In genomic region chr1:82168949-82169348, GRCm38 (mm10) we compare ENCODE assay signal across 24 mouse cellular contexts.
"Had no signal": no experiment of that assay in that cellular context is flagged by ENCODE, and none has a peak within 500 bp of the region (broad histone marks: within the 10 kb centered on the region; RNA-seq: fewer than 3 reads in every experiment).

No protein-coding gene starts in this region.

- H3K27me3 ChIP-seq: heart, embryonic 13.5 days; heart, embryonic 15.5 days; hindbrain, embryonic 13.5 days; hindbrain, embryonic 15.5 days; kidney, embryonic 15.5 days; limb, embryonic 12.5 days had no signal

- H3K4me2 ChIP-seq: heart, embryonic 11.5 days; heart, embryonic 13.5 days; heart, embryonic 15.5 days; hindbrain, embryonic 13.5 days; hindbrain, embryonic 15.5 days; kidney, embryonic 15.5 days; limb, embryonic 12.5 days had no signal

- H3K9ac ChIP-seq: forebrain, postnatal 0 days; heart, embryonic 13.5 days; heart, embryonic 15.5 days; hindbrain, embryonic 13.5 days; hindbrain, embryonic 15.5 days; kidney, embryonic 15.5 days; limb, embryonic 12.5 days had no signal

- H3K4me3 ChIP-seq: heart, adult 2 months; heart, embryonic 13.5 days; heart, embryonic 15.5 days; hindbrain, embryonic 13.5 days; hindbrain, embryonic 15.5 days; kidney, embryonic 15.5 days; left cerebral cortex, adult 2 months; limb, embryonic 10.5 days; limb, embryonic 12.5 days had no signal

- ATAC-seq: forebrain, postnatal 0 days; hindbrain, postnatal 0 days; intestine, embryonic 16.5 days had no signal

- H3K27ac ChIP-seq: heart, adult 2 months; heart, embryonic 13.5 days; heart, embryonic 15.5 days; hindbrain, embryonic 13.5 days; hindbrain, embryonic 15.5 days; hindbrain, postnatal 0 days; kidney, embryonic 15.5 days; kidney, postnatal 0 days; left cerebral cortex, adult 2 months; limb, embryonic 10.5 days; limb, embryonic 12.5 days had no signal

- H3K9me3 ChIP-seq: heart, embryonic 13.5 days; heart, embryonic 15.5 days; hindbrain, embryonic 13.5 days; hindbrain, embryonic 15.5 days; kidney, embryonic 15.5 days; limb, embryonic 10.5 days; limb, embryonic 12.5 days had no signal

- H3K4me1 ChIP-seq: heart, embryonic 13.5 days; heart, embryonic 15.5 days; hindbrain, embryonic 13.5 days; hindbrain, embryonic 15.5 days; kidney, embryonic 15.5 days; limb, embryonic 10.5 days; limb, embryonic 12.5 days had no signal

- H3K36me3 ChIP-seq: heart, embryonic 13.5 days; heart, embryonic 15.5 days; hindbrain, embryonic 13.5 days; hindbrain, embryonic 15.5 days; kidney, embryonic 15.5 days; limb, embryonic 10.5 days; limb, embryonic 12.5 days had no signal

- DNase-seq: forebrain, postnatal 0 days; gastrocnemius, postnatal 14 days; gastrocnemius, postnatal 36 days; heart, adult 11 months; heart, adult 2 months; heart, postnatal 14 days; heart, postnatal 36 days; kidney, adult 11 months; kidney, adult 2 months; kidney, adult 9 months; kidney, postnatal 14 days; kidney, postnatal 36 days had no signal
